Mouse (Mus musculus): Measurements from ENCODE around the gene Olfr609.
"Not testable (repeated sequence)": the region's sequence is repeated elsewhere in the genome, so short reads cannot be mapped to it uniquely, and the experiment has no call there.

Gene Olfr609

DNA sequence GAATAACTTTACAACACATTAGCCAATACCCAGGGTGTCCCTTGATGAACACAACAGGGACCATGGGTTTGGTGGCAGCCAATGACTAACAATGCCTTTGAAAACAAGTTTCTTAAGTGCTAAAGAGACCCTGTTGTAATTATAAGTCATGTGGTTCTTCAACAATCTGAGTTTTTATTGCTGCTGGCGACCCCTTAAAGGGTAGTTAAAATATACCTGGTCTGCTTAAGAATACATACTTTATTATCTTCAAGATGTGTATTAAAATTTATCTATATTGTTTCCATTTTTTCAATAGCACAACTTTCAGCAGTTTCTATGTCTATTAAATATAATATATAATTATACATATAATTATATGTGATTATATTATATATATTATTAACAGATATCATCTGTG is at the start of gene Olfr609:
Gene Olfr609, minus strand, starts transcription at position 101 of the 400 bp plus-strand sequence.
- no peak for DNase-seq (ENCODE audit: low read depth)

DNA sequence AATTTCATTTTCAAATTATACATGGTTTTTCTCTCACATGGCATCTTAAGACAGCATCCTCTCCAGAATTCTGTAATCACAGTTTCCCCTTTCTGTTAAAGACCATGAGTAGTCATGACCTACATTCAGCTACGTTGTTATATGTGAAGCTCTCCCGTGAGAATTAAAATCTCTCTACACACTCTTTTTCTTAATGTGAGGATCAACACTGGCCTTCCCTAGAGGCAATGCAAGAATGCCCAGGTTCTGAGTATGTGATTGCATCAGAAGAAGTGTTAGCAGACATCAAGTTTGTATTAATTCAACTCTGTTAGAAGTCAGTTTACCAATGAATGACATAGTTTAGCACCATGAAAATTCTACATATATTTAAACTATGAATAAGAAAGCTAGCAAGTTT is 44.8 kb upstream of the Olfr609 start, which contains the start of gene Olfr612:
Gene Olfr612, minus strand, starts transcription at position 101 of the 400 bp plus-strand sequence.
- DNase-seq (ENCODE audit: low read depth), result not testable (repeated sequence)

DNA sequence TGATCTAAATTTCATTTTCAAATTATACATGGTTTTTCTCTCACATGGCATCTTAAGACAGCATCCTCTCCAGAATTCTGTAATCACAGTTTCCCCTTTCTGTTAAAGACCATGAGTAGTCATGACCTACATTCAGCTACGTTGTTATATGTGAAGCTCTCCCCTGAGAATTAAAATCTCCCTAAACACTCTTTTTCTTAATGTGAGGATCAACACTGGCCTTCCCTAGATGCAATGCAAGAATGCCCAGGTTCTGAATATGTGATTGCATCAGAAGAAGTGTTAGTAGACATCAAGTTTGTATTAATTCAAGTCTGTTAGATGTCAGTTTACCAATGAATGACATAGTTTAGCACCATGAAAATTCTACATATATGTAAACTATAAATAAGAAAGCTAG is 22.9 kb upstream of the Olfr609 start, which contains the start of gene Olfr611:
Gene Olfr611, minus strand, starts transcription at position 101 of the 400 bp plus-strand sequence.
- DNase-seq (ENCODE audit: low read depth), result not testable (repeated sequence)

DNA sequence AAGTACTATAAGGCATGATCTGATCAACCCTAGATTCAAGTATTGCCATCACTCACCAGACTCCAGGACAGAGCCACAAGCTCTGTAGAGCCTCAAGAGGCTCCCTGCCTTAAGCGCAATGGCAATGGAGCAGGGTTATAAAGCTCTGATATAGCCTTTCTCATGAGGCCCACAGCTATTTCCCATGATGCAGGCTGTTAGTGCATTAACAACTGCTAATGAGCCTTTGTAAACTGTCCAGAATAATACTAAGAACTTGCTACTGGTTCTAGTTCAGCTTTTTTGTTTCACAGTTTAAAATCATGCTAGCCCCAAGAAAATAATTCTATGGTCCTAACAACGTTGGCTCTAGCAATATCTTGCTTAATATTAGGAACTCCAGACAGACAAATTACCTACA is 14.2 kb upstream of the Olfr609 start, which contains the start of gene Olfr610:
Gene Olfr610, minus strand, starts transcription at position 101 of the 400 bp plus-strand sequence.
- DNase-seq (ENCODE audit: low read depth), result no peak

DNA sequence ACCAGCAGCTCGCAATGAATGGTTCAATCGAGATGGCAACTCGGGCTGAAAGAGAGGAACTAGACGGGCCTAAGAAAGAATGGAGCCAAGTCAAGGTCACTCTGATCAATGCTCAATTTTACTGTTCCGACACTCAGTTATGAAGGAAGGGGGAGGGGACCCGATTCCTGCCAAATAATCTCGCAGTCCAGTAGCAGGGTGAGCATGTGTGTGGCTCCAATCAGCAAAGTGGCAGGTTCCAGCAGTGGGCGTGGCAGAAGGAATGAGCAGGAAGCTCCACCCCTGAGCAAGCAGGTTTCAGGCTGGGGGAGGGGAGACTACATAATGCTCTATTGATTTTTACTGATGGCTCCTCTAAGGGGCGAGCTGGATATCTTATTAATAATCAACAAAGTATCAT is 20.8 kb downstream of the Olfr609 start:
- not testable (repeated sequence) for DNase-seq (ENCODE audit: low read depth)

DNA sequence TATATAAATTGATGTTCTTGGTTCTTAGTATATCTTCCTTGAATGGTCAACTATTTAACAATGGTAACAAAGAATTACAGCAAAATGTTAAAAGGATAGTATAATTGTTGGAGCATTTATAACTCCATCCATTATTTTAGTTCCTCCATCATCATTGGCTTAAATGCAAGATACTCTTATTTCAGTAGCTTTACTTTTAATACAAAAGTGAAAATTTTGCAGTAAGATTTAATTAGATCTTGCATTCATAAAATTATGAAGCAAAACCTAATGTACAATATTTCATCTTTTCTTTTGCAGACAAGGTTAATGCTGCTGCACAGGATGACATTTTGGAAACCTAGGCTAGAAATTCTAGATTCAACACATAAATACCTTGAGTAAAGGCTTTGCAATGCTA is 28.3 kb downstream of the Olfr609 start, which contains the start of gene Olfr608:
Gene Olfr608, plus strand, starts transcription at position 301 of the 400 bp plus-strand sequence.
- no peak for DNase-seq (ENCODE audit: low read depth)

DNA sequence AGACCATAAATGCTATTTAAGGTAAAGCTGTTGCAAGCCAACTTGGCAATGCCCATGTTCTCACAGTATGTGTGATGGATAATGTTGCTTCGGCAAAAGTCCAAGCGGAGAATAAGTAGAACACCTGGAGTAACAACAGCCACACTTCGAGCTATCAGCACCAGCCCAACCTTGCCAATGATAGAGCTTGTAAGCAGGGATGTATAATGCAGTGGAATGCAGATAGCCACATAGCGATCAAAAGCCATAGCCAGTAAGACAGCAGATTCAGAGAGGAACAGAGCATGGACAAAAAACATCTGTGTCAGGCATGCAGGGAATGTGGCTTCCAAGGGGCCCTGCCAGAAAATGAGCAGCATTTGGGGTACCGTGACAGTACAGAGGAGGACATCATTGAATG is 37.3 kb downstream of the Olfr609 start:
- no peak for DNase-seq (ENCODE audit: low read depth)

DNA sequence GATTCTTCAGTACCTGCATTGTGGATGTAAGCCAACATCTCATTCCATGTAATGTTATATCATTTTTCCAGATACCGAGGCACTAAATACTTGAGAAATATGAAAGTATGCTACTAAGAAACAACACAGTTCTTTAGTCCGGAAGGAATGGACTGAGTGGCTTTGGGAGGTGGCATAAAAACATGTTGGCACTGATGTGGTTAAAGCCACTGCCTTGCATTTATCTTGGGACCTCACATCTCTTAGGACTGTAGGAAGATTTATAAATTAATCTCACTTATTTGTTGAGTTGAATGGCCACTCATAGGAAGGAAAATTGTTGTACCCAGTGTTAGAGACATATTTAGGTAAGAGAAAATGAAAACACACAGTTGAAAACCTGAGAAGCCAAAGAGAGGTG is 49.1 kb downstream of the Olfr609 start, which contains the start of gene Olfr606:
Gene Olfr606, plus strand, starts transcription at position 301 of the 400 bp plus-strand sequence.
- DNase-seq (ENCODE audit: low read depth), result no peak

DNA sequence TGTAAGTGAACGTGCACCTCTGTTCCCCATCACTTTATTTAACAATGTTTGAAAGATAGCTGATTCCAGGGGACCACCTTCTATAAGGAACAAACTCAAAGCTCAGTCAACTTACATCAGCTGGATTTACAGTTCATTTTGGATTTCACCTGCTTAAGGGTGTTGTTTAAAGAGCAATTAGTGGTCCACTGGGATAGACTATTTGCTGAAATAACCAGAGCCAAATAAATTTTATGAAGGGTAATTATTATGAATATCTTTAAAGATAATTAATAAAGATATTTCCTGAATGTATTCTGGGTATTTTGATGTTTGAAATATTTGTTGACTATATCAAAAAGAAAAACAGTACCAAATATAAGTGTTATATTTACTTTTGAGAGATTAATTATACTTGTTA is 52.5 kb downstream of the Olfr609 start, which contains the start of gene Olfr605:
Gene Olfr605, minus strand, starts transcription at position 101 of the 400 bp plus-strand sequence.
- no peak for DNase-seq (ENCODE audit: low read depth)

All from naive thymus-derived CD4-positive, alpha-beta T cell, adult 2 months (primary cell).